Mouse (Mus musculus) kidney, adult 2 months (tissue): Measurements from ENCODE around the gene Slc6a21.

Experiments
- CTCF ChIP-seq: fragments of 200-500 bp; conservative IDR thresholded peaks from 2 replicates; pipeline ENCODE4 v1.5.1; 2011; ENCODE audit warnings: low read depth, mild to moderate bottlenecking, control low read depth, low read length, moderate library complexity, mixed read lengths; ENCODE audit not compliant: insufficient read depth, insufficient read length
- POLR2A ChIP-seq: fragments of 200-500 bp; IDR thresholded peaks from one replicate; pipeline ENCODE4 v1.6.1; 2011; ENCODE audit warnings: low read depth, low read length, control low read depth

- TF ChIP-seq CTCF: no peak
- no peak for TF ChIP-seq POLR2A
These were observed 36.5 kb upstream of the Slc6a21 start, which contains the start of gene Slc6a16 for GRCm38 (mm10) chr7:45240633-45241388.
